Mouse (Mus musculus): ENCODE results near the gene Tmppe. TPM values are rescaled to one million over a fixed set of nuclear protein-coding genes. Genes with fewer than 3 reads are reported as not detected.

Gene Tmppe
- polyA plus RNA-seq, 1 experiment from 2014 or later, result 11.3 TPM

DNA sequence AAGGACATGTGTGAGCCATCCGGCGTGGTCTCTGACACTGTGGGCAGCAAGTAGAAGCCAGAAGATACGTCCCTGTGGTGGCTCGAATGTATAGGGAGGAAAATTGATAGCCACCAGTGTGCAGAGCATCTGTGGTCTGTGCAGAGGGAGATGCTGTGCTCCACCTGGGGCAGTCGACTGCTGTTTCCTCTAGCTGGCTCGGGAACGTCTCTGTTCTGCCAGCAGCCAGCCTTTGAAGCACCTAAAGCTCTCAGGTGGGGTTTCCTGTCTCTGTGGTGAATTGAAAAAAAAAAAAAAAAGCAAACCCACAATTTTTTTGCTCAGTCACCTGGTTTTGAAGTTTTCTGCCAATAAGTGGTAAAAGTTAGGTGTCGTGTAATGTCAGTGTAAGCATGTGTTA, 42.4 kb downstream of the Tmppe start:
- no peaks in the 10 kb centered on the region for H3K27me3 ChIP-seq (ENCODE audit: control insufficient read depth, insufficient read depth, low read length)
- H3K4me3 ChIP-seq (replicated peaks; ENCODE audit: low read length), result no peak overlapping the region
- WGBS, result 89% methylated on average over 8 of the region's 8 CpGs
- no peak for ATAC-seq (ENCODE audit: insufficient read depth, low FRiP score)
- no peaks in the 10 kb centered on the region for H3K9me3 ChIP-seq (replicated peaks; ENCODE audit: control insufficient read depth, low read length)
- H3K9ac ChIP-seq (ENCODE audit: low read length), result no peak overlapping the region
- no peak overlapping the region for H3K27ac ChIP-seq (ENCODE audit: low read length)
- no peak overlapping the region for H3K4me2 ChIP-seq (ENCODE audit: low read depth, low read length)
- no peaks in the 10 kb centered on the region for H3K4me1 ChIP-seq (ENCODE audit: control insufficient read depth, insufficient read depth, low read length)
- no peaks in the 10 kb centered on the region for H3K36me3 ChIP-seq (ENCODE audit: control insufficient read depth, insufficient read depth, low read length)

DNA sequence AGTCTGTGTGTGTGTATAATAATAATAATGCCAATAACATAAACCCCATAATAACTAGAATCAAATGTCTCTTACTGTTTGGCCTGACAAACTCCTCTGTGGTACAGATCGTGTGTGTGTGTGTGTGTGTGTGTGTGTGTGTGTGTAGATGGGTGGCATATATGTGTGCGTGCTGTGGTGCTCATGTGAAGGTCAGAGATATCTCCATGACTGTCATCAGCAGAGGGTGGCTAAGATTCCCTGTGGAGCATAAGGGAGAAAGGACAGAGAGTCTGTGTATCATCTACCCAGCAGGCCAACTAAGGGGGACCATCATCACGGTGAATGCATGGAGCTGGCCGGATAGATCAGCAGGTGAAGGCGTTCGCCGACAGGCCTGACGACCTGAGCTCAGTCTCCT, 46.0 kb downstream of the Tmppe start:
- no peak overlapping the region for H3K27ac ChIP-seq (ENCODE audit: low read length)
- WGBS, result 93% methylated on average over 8 of the region's 8 CpGs

DNA sequence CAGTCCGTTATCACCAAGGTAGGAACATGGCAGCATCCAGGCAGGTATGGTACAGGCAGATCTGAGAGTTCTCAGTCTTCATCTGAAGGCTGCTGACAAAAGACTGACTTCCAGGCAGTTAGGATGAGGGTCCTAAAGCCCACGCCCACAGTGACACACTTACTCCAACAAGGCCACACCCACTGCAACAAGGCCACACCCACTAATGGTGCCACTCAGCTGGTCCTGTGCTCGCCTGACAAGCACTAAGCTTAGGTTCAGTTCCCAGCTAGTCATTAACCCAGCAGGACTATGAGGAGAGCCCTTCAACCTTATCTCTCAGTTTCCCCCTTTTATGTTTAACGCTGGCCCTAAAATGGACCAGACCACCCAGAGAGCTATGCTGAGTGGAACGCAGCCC, 47.8 kb downstream of the Tmppe start:
- Histone ChIP-seq H3K4me1 (ENCODE audit: control insufficient read depth, insufficient read depth, low read length) (no peaks in the 10 kb centered on the region), H3K4me3 (replicated peaks; ENCODE audit: low read length) (no peak overlapping the region), H3K27me3 (ENCODE audit: control insufficient read depth, insufficient read depth, low read length) (no peaks in the 10 kb centered on the region), H3K4me2 (ENCODE audit: low read depth, low read length) (no peak overlapping the region), H3K9me3 (replicated peaks; ENCODE audit: control insufficient read depth, low read length) (no peaks in the 10 kb centered on the region), H3K36me3 (ENCODE audit: control insufficient read depth, insufficient read depth, low read length) (no peaks in the 10 kb centered on the region), H3K9ac (ENCODE audit: low read length) (no peak overlapping the region), H3K27ac (ENCODE audit: low read length) (no peak overlapping the region)
- 78% methylated on average over 5 of the region's 5 CpGs for WGBS
- ATAC-seq (ENCODE audit: insufficient read depth, low FRiP score), result no peak; the same call in 1 of the 2 replicates

More for the DNA sequence above, 46.0 kb downstream of the Tmppe start:
- ATAC-seq (ENCODE audit: insufficient read depth, low FRiP score), result no peak
- Histone ChIP-seq H3K36me3 (ENCODE audit: control insufficient read depth, insufficient read depth, low read length) (no peaks in the 10 kb centered on the region), H3K27me3 (ENCODE audit: control insufficient read depth, insufficient read depth, low read length) (no peaks in the 10 kb centered on the region), H3K9ac (ENCODE audit: low read length) (no peak overlapping the region), H3K4me2 (ENCODE audit: low read depth, low read length) (no peak overlapping the region), H3K4me1 (ENCODE audit: control insufficient read depth, insufficient read depth, low read length) (no peaks in the 10 kb centered on the region), H3K4me3 (replicated peaks; ENCODE audit: low read length) (no peak overlapping the region), H3K9me3 (replicated peaks; ENCODE audit: control insufficient read depth, low read length) (no peaks in the 10 kb centered on the region)

DNA sequence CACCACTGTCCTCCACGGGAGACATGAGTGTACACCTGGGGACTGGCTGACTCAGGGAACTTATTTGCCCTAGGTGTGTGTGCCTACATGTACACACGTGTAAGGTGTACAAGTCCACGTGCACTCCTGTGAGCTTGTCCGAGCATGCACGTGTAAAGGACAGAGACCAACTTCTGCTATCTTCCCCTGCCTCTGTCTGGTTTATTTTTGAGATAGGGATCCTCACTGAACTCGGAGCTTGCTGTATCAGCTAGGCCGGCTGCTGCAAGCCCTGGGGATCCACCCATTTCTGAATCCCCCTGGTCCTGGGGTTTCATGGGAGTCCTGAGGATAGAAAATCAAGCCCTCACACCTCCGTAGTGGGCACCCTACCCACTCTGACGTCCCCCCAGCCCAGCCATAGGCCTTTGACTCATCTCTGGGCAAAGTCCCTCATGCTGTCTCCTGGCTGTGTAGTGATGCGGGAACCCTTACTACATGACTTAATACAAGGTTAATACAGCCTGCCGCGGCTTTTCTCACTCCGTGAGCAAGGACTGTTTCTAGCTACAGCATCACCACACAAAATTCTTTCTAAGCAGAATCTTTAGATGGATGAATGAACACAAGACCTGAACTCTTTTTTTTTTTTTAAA, 48.3 kb downstream of the Tmppe start:
- ATAC-seq (ENCODE audit: insufficient read depth, low FRiP score), result no peak
- WGBS, result 87% methylated on average over 13 of the region's 13 CpGs
- H3K4me3 ChIP-seq (replicated peaks; ENCODE audit: low read length), result no peak overlapping the region

DNA sequence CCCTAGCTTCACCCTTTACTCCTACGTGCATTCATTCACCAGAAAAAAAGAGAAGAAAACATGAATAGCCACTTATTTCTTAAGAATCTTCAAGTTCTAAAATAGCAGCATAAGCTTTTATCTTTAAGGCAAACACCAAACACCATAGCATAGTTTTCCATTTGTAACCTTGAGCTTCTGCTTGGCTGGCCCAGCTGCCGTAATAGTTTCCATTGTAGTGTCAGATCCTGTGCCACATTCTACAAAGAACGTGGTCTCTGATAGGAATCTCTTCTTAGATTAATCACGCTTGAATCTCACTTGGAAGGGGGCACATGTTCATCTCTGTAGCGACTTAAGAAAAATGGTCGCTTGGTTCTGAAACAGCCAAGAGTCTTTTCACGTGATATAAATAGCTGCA, 50.7 kb downstream of the Tmppe start:
- Histone ChIP-seq H3K4me1 (ENCODE audit: control insufficient read depth, insufficient read depth, low read length) (no peaks in the 10 kb centered on the region), H3K36me3 (ENCODE audit: control insufficient read depth, insufficient read depth, low read length) (no peaks in the 10 kb centered on the region), H3K9me3 (replicated peaks; ENCODE audit: control insufficient read depth, low read length) (no peaks in the 10 kb centered on the region), H3K4me3 (replicated peaks; ENCODE audit: low read length) (no peak overlapping the region), H3K27ac (ENCODE audit: low read length) (no peak overlapping the region), H3K27me3 (ENCODE audit: control insufficient read depth, insufficient read depth, low read length) (no peaks in the 10 kb centered on the region), H3K4me2 (ENCODE audit: low read depth, low read length) (no peak overlapping the region), H3K9ac (ENCODE audit: low read length) (no peak overlapping the region)
- 77% methylated on average over 7 of the region's 7 CpGs for WGBS
- ATAC-seq (ENCODE audit: insufficient read depth, low FRiP score), result no peak

More for the DNA sequence above, 48.3 kb downstream of the Tmppe start:
- H3K27me3 ChIP-seq (ENCODE audit: control insufficient read depth, insufficient read depth, low read length), result no peaks in the 10 kb centered on the region
- H3K27ac ChIP-seq (ENCODE audit: low read length), result no peak overlapping the region
- H3K9me3 ChIP-seq (replicated peaks; ENCODE audit: control insufficient read depth, low read length), result no peaks in the 10 kb centered on the region
- no peak overlapping the region for H3K9ac ChIP-seq (ENCODE audit: low read length)
- no peak overlapping the region for H3K4me2 ChIP-seq (ENCODE audit: low read depth, low read length)
- no peaks in the 10 kb centered on the region for H3K4me1 ChIP-seq (ENCODE audit: control insufficient read depth, insufficient read depth, low read length)
- no peaks in the 10 kb centered on the region for H3K36me3 ChIP-seq (ENCODE audit: control insufficient read depth, insufficient read depth, low read length)

DNA sequence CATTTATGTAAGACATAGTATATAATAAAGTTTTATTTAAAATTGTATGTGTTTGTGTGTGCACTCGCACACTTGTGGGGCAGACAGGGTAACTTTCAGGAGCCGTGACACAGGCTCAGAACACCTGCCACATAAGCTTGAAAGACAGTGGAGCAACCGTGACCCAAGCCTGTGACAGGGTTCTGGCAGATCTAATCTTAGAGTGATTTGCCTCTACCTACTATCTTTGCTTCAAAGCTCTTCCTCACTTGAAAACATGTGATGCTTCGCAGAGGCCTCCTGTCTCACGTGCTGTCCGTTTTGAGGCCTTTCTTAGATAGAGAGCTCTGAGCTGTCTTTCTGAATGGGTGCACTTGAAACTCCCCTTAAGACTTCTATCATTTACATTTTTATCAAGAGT, 51.5 kb downstream of the Tmppe start:
- Histone ChIP-seq H3K4me1 (ENCODE audit: control insufficient read depth, insufficient read depth, low read length) (no peaks in the 10 kb centered on the region), H3K9me3 (replicated peaks; ENCODE audit: control insufficient read depth, low read length) (no peaks in the 10 kb centered on the region), H3K4me3 (replicated peaks; ENCODE audit: low read length) (no peak overlapping the region), H3K36me3 (ENCODE audit: control insufficient read depth, insufficient read depth, low read length) (peaks cover 2% of the 10 kb centered on the region; the same call in 1 of the 2 replicates), H3K4me2 (ENCODE audit: low read depth, low read length) (no peak overlapping the region), H3K27ac (ENCODE audit: low read length) (no peak overlapping the region), H3K9ac (ENCODE audit: low read length) (no peak overlapping the region), H3K27me3 (ENCODE audit: control insufficient read depth, insufficient read depth, low read length) (no peaks in the 10 kb centered on the region)
- ATAC-seq (ENCODE audit: insufficient read depth, low FRiP score), result no peak
- 89% methylated on average over 6 of the region's 6 CpGs for WGBS

DNA sequence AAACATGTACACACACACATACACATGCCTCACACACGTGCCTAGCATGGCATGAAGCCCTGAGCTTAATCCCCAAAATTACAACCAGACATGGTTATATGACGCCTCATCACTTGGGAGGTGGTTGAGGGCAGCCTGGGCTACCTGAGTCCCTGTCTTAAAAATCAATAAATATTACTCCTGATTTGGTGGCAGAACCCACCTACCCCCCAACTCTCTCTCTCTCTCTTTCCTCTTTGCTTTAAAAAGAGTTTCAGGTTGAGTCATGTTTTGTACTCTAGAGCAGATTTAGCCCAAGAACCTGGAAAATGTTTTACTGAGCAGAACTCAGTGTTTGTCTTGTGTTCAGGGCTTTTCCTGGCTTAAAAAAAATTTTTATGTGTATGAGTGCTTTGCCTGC, 54.5 kb downstream of the Tmppe start:
- Histone ChIP-seq H3K27me3 (ENCODE audit: control insufficient read depth, insufficient read depth, low read length) (no peaks in the 10 kb centered on the region), H3K9ac (ENCODE audit: low read length) (no peak overlapping the region), H3K4me3 (replicated peaks; ENCODE audit: low read length) (no peak overlapping the region), H3K4me2 (ENCODE audit: low read depth, low read length) (no peak overlapping the region), H3K36me3 (ENCODE audit: control insufficient read depth, insufficient read depth, low read length) (peaks cover 11% of the 10 kb centered on the region; the same call in 1 of the 2 replicates), H3K4me1 (ENCODE audit: control insufficient read depth, insufficient read depth, low read length) (no peaks in the 10 kb centered on the region), H3K9me3 (replicated peaks; ENCODE audit: control insufficient read depth, low read length) (no peaks in the 10 kb centered on the region), H3K27ac (ENCODE audit: low read length) (no peak overlapping the region)
- 77% methylated on average over 2 of the region's 2 CpGs for WGBS
- no peak for ATAC-seq (ENCODE audit: insufficient read depth, low FRiP score)

Other genes with a start within 250 kb of the Tmppe start
- gene Bcl2a1c, start 71.0 kb upstream of the Tmppe start, polyA plus RNA-seq (2015; fragmentation: Nextera tagmentation; extraction: Ambion mirVana), result not detected in 2 replicates
- 107 and 122 TPM in 2 replicates for gene Crtap, start 10.4 kb upstream of the Tmppe start, polyA plus RNA-seq (2015; fragmentation: Nextera tagmentation; extraction: Ambion mirVana)
- gene Glb1, start within 50 bp of the Tmppe start, polyA plus RNA-seq (2015; fragmentation: Nextera tagmentation; extraction: Ambion mirVana), result 73.7 and 74.2 TPM in 2 replicates
- gene Ccr4, start 103.8 kb downstream of the Tmppe start, polyA plus RNA-seq (2015; fragmentation: Nextera tagmentation; extraction: Ambion mirVana), result 0.04 TPM in 1 of 2 replicates, not detected in the other
- gene C130032M10Rik, start 114.6 kb downstream of the Tmppe start, polyA plus RNA-seq (2015; fragmentation: Nextera tagmentation; extraction: Ambion mirVana), result 0.19 TPM in 1 of 2 replicates, not detected in the other
- gene Trim71, start 163.3 kb downstream of the Tmppe start, polyA plus RNA-seq (2015; fragmentation: Nextera tagmentation; extraction: Ambion mirVana), result 0.96 and 0.98 TPM in 2 replicates
- 54.6 and 57.8 TPM in 2 replicates for gene Cnot10, start 239.1 kb downstream of the Tmppe start, polyA plus RNA-seq (2015; fragmentation: Nextera tagmentation; extraction: Ambion mirVana)